Mouse (Mus musculus): ENCODE data around the gene Plb1. TPM values are rescaled to one million over a fixed set of nuclear protein-coding genes. Genes with fewer than 3 reads are reported as not detected.

Plb1 gene
- polyA plus RNA-seq, 1 experiment: not detected

DNA sequence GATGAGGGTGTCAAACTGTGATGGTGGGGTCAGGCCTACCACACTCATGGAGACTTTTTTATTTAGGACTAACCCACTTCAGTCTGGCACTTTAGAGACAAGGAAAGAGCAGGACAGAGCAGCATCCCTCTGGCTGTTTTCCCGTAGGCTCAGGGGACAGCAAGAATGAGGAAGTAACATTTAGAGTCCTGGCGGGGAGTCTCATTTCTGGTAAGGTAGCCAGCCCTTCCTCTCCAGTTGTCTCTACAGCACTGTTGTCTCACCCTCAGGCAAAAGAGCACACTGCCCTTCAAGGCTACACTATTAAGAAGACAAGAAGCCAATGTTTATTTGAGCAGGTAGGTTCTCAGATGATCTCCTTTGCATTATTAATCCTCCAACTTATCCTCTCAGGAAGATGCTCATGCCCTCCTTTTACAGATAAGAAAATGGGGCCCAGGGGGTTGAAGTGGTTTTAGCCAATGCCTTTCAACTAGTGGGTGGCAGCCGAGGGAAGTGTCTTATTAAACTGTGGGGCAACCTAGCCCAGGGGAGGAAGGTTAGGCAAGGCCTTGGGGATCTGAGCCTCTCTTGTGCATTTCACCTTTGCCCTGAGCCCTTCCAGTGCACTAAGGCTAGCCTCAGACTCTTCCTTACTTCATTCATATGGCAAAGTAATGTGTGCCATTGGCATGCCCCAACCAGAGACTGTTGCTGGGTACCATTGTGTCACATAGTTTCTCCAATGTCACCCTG, 178.6 kb downstream of the Plb1 start:
- no peak overlapping the region for H3K4me3 ChIP-seq (ENCODE audit: insufficient read depth, low read depth, low read length)
- H3K27ac ChIP-seq (replicated peaks; ENCODE audit: low read depth, low read length): peak overlapping the region; percentile 1; the same call in 1 of the 2 replicates
- H3K4me1 ChIP-seq (ENCODE audit: control insufficient read depth, insufficient read depth, insufficient read length, low read length): peaks cover 51% of the 10 kb centered on the region

DNA sequence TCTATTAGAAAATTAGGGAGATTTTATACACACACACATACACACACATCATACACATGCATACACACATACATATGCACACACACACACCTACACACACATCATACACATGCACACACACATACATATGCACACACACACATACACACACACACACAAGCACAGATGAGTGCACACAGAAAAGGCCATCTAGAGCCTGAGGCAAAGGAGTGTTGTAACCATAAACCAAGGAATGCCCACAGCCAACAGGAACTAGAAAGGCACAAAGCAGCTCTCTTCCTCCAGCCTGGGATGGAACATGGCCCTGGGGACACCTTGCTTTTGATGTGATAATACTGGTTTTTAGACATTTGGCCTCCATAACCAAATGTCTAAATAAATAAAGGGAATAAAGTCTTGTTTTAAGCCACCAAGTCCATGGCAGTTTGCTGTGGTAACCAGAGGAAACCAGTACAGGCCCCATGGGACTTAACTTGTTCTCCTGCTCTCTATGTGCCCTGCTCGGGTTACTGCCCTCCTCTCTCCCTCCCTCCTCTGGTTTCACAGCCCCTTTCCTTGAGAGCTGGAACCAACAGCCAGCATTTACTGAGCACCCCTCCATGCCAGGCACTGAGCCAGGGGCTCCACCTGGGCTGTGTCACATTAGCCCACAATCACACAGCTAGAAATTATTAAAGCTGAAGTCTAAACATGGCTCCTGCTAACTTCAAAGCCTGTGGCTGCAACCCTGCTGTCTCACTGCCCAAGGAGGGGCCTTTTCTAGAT, 179.9 kb downstream of the Plb1 start:
- no peak overlapping the region for H3K4me3 ChIP-seq (ENCODE audit: insufficient read depth, low read depth, low read length)
- H3K27ac ChIP-seq (replicated peaks; ENCODE audit: low read depth, low read length): peak overlapping the region; percentile 78
- H3K4me1 ChIP-seq (ENCODE audit: control insufficient read depth, insufficient read depth, insufficient read length, low read length): peaks cover 51% of the 10 kb centered on the region

DNA sequence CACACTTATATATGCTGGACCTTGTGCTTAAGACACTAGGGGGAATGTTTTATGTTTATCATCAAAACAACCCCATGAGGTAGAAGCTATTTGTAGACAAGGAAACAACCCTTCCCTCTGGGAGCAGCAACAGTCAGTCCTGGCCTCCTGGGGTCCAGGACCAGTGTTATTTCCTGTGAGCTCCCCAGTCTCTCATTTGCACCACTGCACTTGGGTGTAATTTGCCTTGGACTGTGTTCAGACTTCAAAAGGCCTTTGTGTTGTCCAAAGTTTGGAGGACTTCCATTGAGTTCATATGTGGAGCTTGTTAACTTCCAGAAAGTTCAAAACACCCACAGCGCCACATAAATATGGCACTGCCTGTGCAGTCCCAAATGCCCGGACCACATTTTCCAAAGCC, 180.6 kb downstream of the Plb1 start:
- Histone ChIP-seq H3K4me1 (ENCODE audit: control insufficient read depth, insufficient read depth, insufficient read length, low read length) (peaks cover 56% of the 10 kb centered on the region), H3K4me3 (ENCODE audit: insufficient read depth, low read depth, low read length) (no peak overlapping the region), H3K27ac (replicated peaks; ENCODE audit: low read depth, low read length) (peak overlapping the region; percentile 78)

DNA sequence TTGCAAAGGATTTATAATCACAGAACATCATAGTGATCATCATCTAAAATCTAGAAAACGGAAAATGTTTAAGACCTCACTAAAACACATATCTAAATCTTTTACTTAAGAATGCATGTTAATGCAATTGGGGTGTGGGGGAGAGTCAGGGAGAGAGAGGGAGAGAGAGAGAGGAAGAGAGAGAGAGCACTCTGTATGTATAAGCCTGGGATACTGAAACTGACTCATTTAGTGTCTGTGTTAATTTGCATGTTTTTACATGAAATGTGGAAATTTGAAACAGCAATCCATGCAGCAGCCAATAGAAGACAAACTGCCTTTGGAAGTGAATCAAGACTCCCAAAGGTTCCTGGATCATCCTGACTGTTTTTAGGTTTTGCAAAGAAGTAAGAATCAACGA, 181.1 kb downstream of the Plb1 start:
- Histone ChIP-seq H3K4me3 (ENCODE audit: insufficient read depth, low read depth, low read length) (no peak overlapping the region), H3K4me1 (ENCODE audit: control insufficient read depth, insufficient read depth, insufficient read length, low read length) (peaks cover 55% of the 10 kb centered on the region), H3K27ac (replicated peaks; ENCODE audit: low read depth, low read length) (peak overlapping the region; percentile 55)

DNA sequence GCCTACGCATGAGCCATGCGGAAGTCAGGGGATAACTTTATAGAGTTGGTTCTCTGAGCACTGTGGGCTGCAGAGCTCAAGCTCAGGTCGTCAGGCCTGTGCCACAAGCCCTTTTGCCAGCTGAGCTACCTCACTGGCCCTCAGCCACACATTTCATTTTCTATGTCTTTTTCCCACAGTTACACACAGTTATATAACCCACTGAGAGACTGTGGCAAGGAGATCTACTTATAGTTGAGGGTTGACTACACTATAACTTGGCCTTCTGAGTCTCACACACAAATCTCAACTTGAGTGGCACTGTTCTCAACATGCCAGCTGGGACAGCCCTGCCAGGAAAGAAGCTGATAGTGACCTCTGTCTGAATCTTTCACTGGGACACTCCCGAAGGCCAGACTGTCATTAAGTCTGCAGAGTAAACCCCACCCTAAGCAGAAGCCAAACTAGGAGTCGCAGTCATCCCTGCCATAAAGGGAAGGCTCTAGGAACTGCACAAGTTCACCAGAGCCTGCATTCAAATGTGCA, 182.0 kb downstream of the Plb1 start:
- Histone ChIP-seq H3K4me3 (ENCODE audit: insufficient read depth, low read depth, low read length) (no peak overlapping the region), H3K27ac (replicated peaks; ENCODE audit: low read depth, low read length) (no peak overlapping the region), H3K4me1 (ENCODE audit: control insufficient read depth, insufficient read depth, insufficient read length, low read length) (peaks cover 46% of the 10 kb centered on the region)

DNA sequence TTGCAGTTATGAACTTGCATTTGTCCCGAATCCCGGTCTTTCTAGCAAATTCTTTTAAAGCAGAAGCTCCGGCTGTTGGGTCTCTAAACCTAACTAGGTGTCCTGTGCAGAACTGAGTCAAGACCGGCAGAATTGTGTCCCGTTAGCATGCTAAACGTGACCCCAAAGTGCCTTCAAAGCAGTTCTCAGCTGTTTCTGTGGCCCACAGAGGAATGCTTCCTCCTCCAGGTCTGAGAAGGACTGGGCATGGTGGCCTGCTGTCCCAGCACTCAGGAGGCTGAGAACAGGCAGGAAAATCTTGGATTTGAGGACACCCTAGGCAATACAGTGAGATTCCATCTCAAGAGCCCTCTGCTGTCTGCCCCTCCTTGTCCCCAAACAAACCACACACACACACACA, 183.0 kb downstream of the Plb1 start:
- H3K4me3 ChIP-seq (ENCODE audit: insufficient read depth, low read depth, low read length): no peak overlapping the region
- H3K4me1 ChIP-seq (ENCODE audit: control insufficient read depth, insufficient read depth, insufficient read length, low read length): peaks cover 39% of the 10 kb centered on the region
- H3K27ac ChIP-seq (replicated peaks; ENCODE audit: low read depth, low read length): no peak overlapping the region

Other genes starting within 250 kb of the Plb1 start
- 18.5 and 20.0 TPM in 2 replicates for gene Fosl2, start 96.9 kb upstream of the Plb1 start, polyA plus RNA-seq (2012; ENCODE audit: insufficient read depth, insufficient read length, missing spikeins)
- 510 and 585 TPM in 2 replicates for gene Ppp1cb, start 226.1 kb downstream of the Plb1 start, polyA plus RNA-seq (2012; ENCODE audit: insufficient read depth, insufficient read length, missing spikeins)